ENCODE assay signal across 21 mouse cellular contexts in the genomic region with DNA sequence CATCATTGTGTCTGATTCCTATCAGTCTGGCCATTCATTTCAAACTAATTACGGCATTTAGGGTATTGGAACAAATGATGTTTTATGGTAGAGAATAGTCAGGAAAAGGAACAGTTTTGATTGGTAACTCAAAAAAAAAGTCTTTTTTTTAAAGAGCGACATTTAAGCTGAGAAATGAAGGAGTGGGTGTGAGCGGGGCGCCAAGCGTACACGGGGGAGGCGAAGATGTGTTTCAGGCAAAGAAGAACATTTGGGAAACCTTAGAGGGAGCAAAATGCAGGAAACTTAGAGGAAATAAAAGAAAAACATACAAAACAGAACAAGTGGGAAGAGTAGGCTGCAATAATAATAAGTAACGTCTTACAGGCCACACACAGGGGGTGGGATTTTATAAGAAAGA. TPM values are rescaled to one million over a fixed set of nuclear protein-coding genes. Genes with fewer than 3 reads are reported as not detected.
"Had no signal": no experiment of that assay in that cellular context is flagged by ENCODE, and none has a peak within 500 bp of the region (broad histone marks: within the 10 kb centered on the region; RNA-seq: fewer than 3 reads in every experiment).

No protein-coding gene starts in this region.

- H3K4me3 ChIP-seq: kidney, embryonic 15.5 days; limb, embryonic 12.5 days; liver, embryonic 13.5 days; lung, embryonic 15.5 days; megakaryocyte, embryonic 14.5 days; midbrain, embryonic 15.5 days; neural tube, embryonic 12.5 days had no signal

- H3K27ac ChIP-seq: kidney, embryonic 15.5 days; limb, embryonic 12.5 days; liver, embryonic 13.5 days; lung, embryonic 15.5 days; macrophage; midbrain, embryonic 15.5 days; neural tube, embryonic 12.5 days had no signal

- DNase-seq: kidney, adult 2 months; kidney, postnatal 14 days; liver; liver, embryonic 13.5 days; liver, postnatal 0 days; lung, postnatal 14 days; retina, postnatal 1 day had no signal

- H3K9ac ChIP-seq: kidney, embryonic 15.5 days; limb, embryonic 12.5 days; liver, embryonic 13.5 days; liver, postnatal 0 days; lung, embryonic 15.5 days; midbrain, embryonic 15.5 days; neural tube, embryonic 12.5 days had no signal

- H3K4me1 ChIP-seq: kidney, embryonic 15.5 days; limb, embryonic 12.5 days; liver, embryonic 13.5 days; lung, embryonic 15.5 days; midbrain, embryonic 15.5 days; neural tube, embryonic 12.5 days had no signal

- H3K9me3 ChIP-seq: kidney, embryonic 15.5 days; limb, embryonic 12.5 days; liver, embryonic 13.5 days; lung, embryonic 15.5 days; megakaryocyte, embryonic 14.5 days; midbrain, embryonic 15.5 days; neural tube, embryonic 12.5 days had no signal

- H3K36me3 ChIP-seq: kidney, embryonic 15.5 days; limb, embryonic 12.5 days; liver, embryonic 13.5 days; lung, embryonic 15.5 days; midbrain, embryonic 15.5 days; neural tube, embryonic 12.5 days had no signal

- H3K27me3 ChIP-seq: kidney, embryonic 15.5 days; limb, embryonic 12.5 days; liver, embryonic 13.5 days; megakaryocyte, embryonic 14.5 days; midbrain, embryonic 15.5 days; neural tube, embryonic 12.5 days had no signal

- ATAC-seq: intestine, embryonic 16.5 days; liver, postnatal 0 days had no signal

- H3K4me2 ChIP-seq: kidney, embryonic 15.5 days; limb, embryonic 12.5 days; liver, embryonic 13.5 days; lung, embryonic 15.5 days; midbrain, embryonic 11.5 days; midbrain, embryonic 15.5 days; neural tube, embryonic 12.5 days had no signal

RNA-seq across cellular contexts. Expression of a gene that starts 35.8 kb away (rescaled TPM):
- total RNA-seq: monocyte, adult 5-6 weeks; neutrophil, adult 5-6 weeks had no signal
- polyA plus RNA-seq: intestine, embryonic 16.5 days; kidney, adult 2 months; kidney, embryonic 15.5 days; large intestine, adult 2 months; limb, embryonic 12.5 days; liver, embryonic 13.5 days; liver, postnatal 0 days; lung, embryonic 15.5 days; macrophage; midbrain, embryonic 11.5 days; midbrain, embryonic 15.5 days; neural tube, embryonic 12.5 days; small intestine, adult 2 months; stomach, embryonic 16.5 days had no signal
